Mouse (Mus musculus) spleen, adult 2 months (tissue): ENCODE measurements around the gene Scarf2. TPM values are rescaled to one million over a fixed set of nuclear protein-coding genes. Genes with fewer than 3 reads are reported as not detected.

Experiments
- DNase-seq, 2 experiments: peaks; one replicate each; pipeline versions ENCODE4 v3.0.0 to v3.0.0-alpha.2; 2012 to 2021; ENCODE audit warnings: low spot score in 2 of 2, low read depth in 1 of 2
- H3K27ac ChIP-seq: fragments of 200-500 bp; 2 replicates; pipeline ENCODE4 v1.5.1; 2012; ENCODE audit warnings: low read length, inconsistent platforms; ENCODE audit not compliant: insufficient read depth
- H3K27me3 ChIP-seq: fragments of 200-500 bp; 2 replicates; pipeline ENCODE4 v1.6.1; 2012; ENCODE audit warnings: mild to moderate bottlenecking, moderate library complexity, low read length, inconsistent platforms; ENCODE audit not compliant: control insufficient read depth, insufficient read depth
- H3K36me3 ChIP-seq: fragments of 200-500 bp; 2 replicates; pipeline ENCODE4 v1.6.1; 2012; ENCODE audit warnings: mild to moderate bottlenecking, low read length, inconsistent platforms; ENCODE audit not compliant: control insufficient read depth, insufficient read depth
- H3K4me1 ChIP-seq: fragments of 200-500 bp; 2 replicates; pipeline ENCODE4 v1.6.1; 2011; ENCODE audit warnings: inconsistent platforms; ENCODE audit not compliant: control insufficient read depth, insufficient read depth, insufficient read length
- H3K4me3 ChIP-seq: fragments of 200-500 bp; 2 replicates; pipeline ENCODE4 v1.5.1; 2011; ENCODE audit warnings: mild to moderate bottlenecking, inconsistent platforms; ENCODE audit not compliant: insufficient read depth, insufficient read length; ENCODE audit errors: extremely low read depth
- CTCF ChIP-seq: fragments of 200-500 bp; IDR thresholded peaks from 2 replicates; pipeline ENCODE4 v1.5.1; 2011; ENCODE audit warnings: mild to moderate bottlenecking, inconsistent platforms; ENCODE audit not compliant: insufficient read depth, insufficient read length, insufficient replicate concordance; ENCODE audit errors: extremely low read depth
- POLR2A ChIP-seq: fragments of 200-500 bp; IDR thresholded peaks from 2 replicates; pipeline ENCODE4 v1.6.1; 2011; ENCODE audit warnings: low read depth, low read length, inconsistent platforms
- WGBS: fragments of 180-500 bp; shearing (Covaris S2); methylation state at CpG from one replicate; pipeline ENCODE4 v1.1.7; 2018; 5-methylcytosine and 5-hydroxymethylcytosine counted together
- polyA plus RNA-seq: library from polyadenylated mRNA; depleted of rRNA; stranded (reverse); fragments of >200 nt; gene quantifications from 2 replicates; pipeline ENCODE4 v1.2.3, GENCODE M21; 2012

The Scarf2 gene
- polyA plus RNA-seq, 1 experiment: 27.6 TPM

- DNase-seq: no peak
- Histone ChIP-seq H3K27me3 (peaks cover 11% of the 10 kb centered on the region), H3K36me3 (no peaks in the 10 kb centered on the region), H3K27ac (no peak overlapping the region), H3K4me1 (peaks cover 12% of the 10 kb centered on the region), H3K4me3 (no peak overlapping the region)
- TF ChIP-seq POLR2A (no peak), CTCF (no peak)
- 20% methylated on average over 7 of the region's 7 CpGs for WGBS
These were observed 12.6 kb downstream of the Scarf2 start for GRCm38 (mm10) chr16:17809711-17810110.

GRCm38 (mm10) chr16:17812120-17812519, 15.0 kb downstream of the Scarf2 start:
- TF ChIP-seq POLR2A (no peak), CTCF (no peak)
- Histone ChIP-seq H3K4me3 (no peak overlapping the region), H3K27ac (no peak overlapping the region), H3K27me3 (0 out of 2 replicates have a peak, but pooled peaks cover 2% of the 10 kb centered on the region), H3K4me1 (peaks cover 14% of the 10 kb centered on the region), H3K36me3 (no peaks in the 10 kb centered on the region)
- DNase-seq: no peak
- whole genome bisulfite sequencing: 8% methylated on average over 5 of the region's 5 CpGs

GRCm38 (mm10) chr16:17813173-17813572, 16.1 kb downstream of the Scarf2 start:
- no peak for DNase-seq
- no peak overlapping the region for H3K4me3 ChIP-seq
- no peaks in the 10 kb centered on the region for H3K36me3 ChIP-seq
- H3K27ac ChIP-seq: no peak overlapping the region
- TF ChIP-seq POLR2A (no peak), CTCF (no peak)
- peaks cover 11% of the 10 kb centered on the region for H3K4me1 ChIP-seq
- no peaks in the 10 kb centered on the region for H3K27me3 ChIP-seq
- 78% methylated on average over 4 of the region's 4 CpGs for WGBS

- Histone ChIP-seq H3K27me3 (no peaks in the 10 kb centered on the region), H3K36me3 (no peaks in the 10 kb centered on the region), H3K4me1 (peaks cover 11% of the 10 kb centered on the region), H3K4me3 (peak overlapping the region; percentile 54; the same call in 1 of the 2 replicates), H3K27ac (no peak overlapping the region)
- peak; percentile 42 to 53 for DNase-seq
- WGBS: 5% methylated on average over 62 of the region's 63 CpGs
- no peak for TF ChIP-seq POLR2A
- TF ChIP-seq CTCF: peak; percentile 92
These were observed 18.6 kb downstream of the Scarf2 start for GRCm38 (mm10) chr16:17815411-17816402.

- WGBS: 91% methylated on average over 8 of the region's 8 CpGs
- H3K4me3 ChIP-seq: no peak overlapping the region
- peaks cover 11% of the 10 kb centered on the region for H3K4me1 ChIP-seq
- TF ChIP-seq CTCF (no peak), POLR2A (no peak)
- no peak for DNase-seq
- H3K27me3 ChIP-seq: no peaks in the 10 kb centered on the region
- H3K36me3 ChIP-seq: no peaks in the 10 kb centered on the region
- H3K27ac ChIP-seq: no peak overlapping the region
These were observed 19.4 kb downstream of the Scarf2 start for GRCm38 (mm10) chr16:17816528-17816927.

GRCm38 (mm10) chr16:17826500-17826899, 29.4 kb downstream of the Scarf2 start:
- H3K4me1 ChIP-seq: no peaks in the 10 kb centered on the region
- 84% methylated on average over 2 of the region's 2 CpGs for WGBS
- TF ChIP-seq POLR2A (no peak), CTCF (no peak)

GRCm38 (mm10) chr16:17828229-17828628, 31.1 kb downstream of the Scarf2 start:
- Histone ChIP-seq H3K4me3 (no peak overlapping the region), H3K36me3 (no peaks in the 10 kb centered on the region), H3K27ac (no peak overlapping the region), H3K27me3 (peaks cover 2% of the 10 kb centered on the region; the same call in 1 of the 2 replicates), H3K4me1 (no peaks in the 10 kb centered on the region; the same call in 1 of the 2 replicates)
- no peak for DNase-seq
- no peak for TF ChIP-seq CTCF
- TF ChIP-seq POLR2A: no peak
- 75% methylated on average over 2 of the region's 2 CpGs for whole genome bisulfite sequencing

More at GRCm38 (mm10) chr16:17826500-17826899, 29.4 kb downstream of the Scarf2 start:
- no peak overlapping the region for H3K27ac ChIP-seq
- DNase-seq: no peak
- no peak overlapping the region for H3K4me3 ChIP-seq
- H3K27me3 ChIP-seq: no peaks in the 10 kb centered on the region
- H3K36me3 ChIP-seq: no peaks in the 10 kb centered on the region
